11 mouse cellular contexts compared by ENCODE assay signal in the genomic region with DNA sequence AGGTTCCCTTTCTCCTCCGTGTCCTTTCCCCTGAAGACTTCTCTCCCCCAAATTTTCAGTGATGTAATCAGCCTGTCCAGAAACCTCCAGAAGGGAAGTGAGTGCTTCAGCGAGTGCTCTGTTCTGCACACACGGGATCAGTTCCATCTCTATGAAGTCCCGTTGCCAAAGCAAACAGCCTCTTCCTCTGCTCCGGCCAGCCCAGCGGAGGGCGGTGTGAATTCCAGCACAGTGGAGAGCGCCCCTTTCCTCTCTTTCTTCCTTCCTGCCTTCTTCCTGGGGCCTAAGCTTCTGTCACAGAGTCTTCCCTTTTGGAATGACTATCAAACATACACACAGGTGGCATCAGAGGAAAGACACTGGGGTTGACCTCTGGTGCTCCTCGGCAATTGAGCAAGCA. TPM values are rescaled to one million over a fixed set of nuclear protein-coding genes. Genes with fewer than 3 reads are reported as not detected.
A peak's percentile ranks its signal among the peaks of the same experiment; 100 is the strongest.
DNase-seq lines count a peak whose midpoint lies in the region; ATAC-seq and TF ChIP-seq lines count a peak whose summit lies in the region.
"Had no signal": no experiment of that assay in that cellular context is flagged by ENCODE, and none has a peak within 500 bp of the region (broad histone marks: within the 10 kb centered on the region; RNA-seq: fewer than 3 reads in every experiment).

No protein-coding gene starts in this region.

- H3K4me1 ChIP-seq in lung, embryonic 15.5 days = peaks cover 21% of the 10 kb centered on the region; the same call in 1 of the 2 replicates

- 44% methylated on average over 9 of the region's 9 CpGs for WGBS in lung, embryonic 15.5 days

- H3K4me3 ChIP-seq in layer of hippocampus, adult 2 months = no peak overlapping the region
- H3K4me3 ChIP-seq in lung, embryonic 15.5 days = no peak overlapping the region
- H3K4me3 ChIP-seq: myocyte had no signal

- H3K9me3 ChIP-seq in lung, embryonic 15.5 days = no peaks in the 10 kb centered on the region

- no peak for TF ChIP-seq CTCF in layer of hippocampus, adult 2 months (conservative IDR thresholded peaks at IDR 0.05)

- H3K4me2 ChIP-seq in lung, embryonic 15.5 days = no peak overlapping the region

- H3K36me3 ChIP-seq in lung, embryonic 15.5 days = peaks cover 60% of the 10 kb centered on the region

- peak; percentile 66; the same call in 1 of the 2 replicates for ATAC-seq in lung, embryonic 15.5 days (ENCODE audit: borderline replicate concordance, extremely low read depth, low FRiP score, low TSS enrichment)

- no peaks in the 10 kb centered on the region for H3K27me3 ChIP-seq in lung, embryonic 15.5 days

- H3K9ac ChIP-seq in lung, embryonic 15.5 days = no peak overlapping the region

- peak overlapping the region; percentile 51 for H3K27ac ChIP-seq in layer of hippocampus, adult 2 months
- H3K27ac ChIP-seq in lung, embryonic 15.5 days = no peak overlapping the region

- no peak for DNase-seq in layer of hippocampus, adult 2 months (ENCODE audit: low spot score in 2 of 2)
- DNase-seq in layer of hippocampus, adult 11-12 months (ENCODE audit: low spot score) = no peak
- DNase-seq in gastrocnemius, adult 8-10 months (ENCODE audit: low spot score in 2 of 2) = peak; percentile 37 to 43
- DNase-seq in heart, postnatal 4 days = peak; percentile 76
- no peak for DNase-seq in c-Kit-positive CD71-positive TER-119-positive erythroid progenitor cells, embryonic 14.5 days (ENCODE audit: low spot score)
- no peak for DNase-seq in spleen, postnatal 10 days (ENCODE audit: low spot score in 2 of 2)
- no peak for DNase-seq in embryo, embryonic 11 days
- DNase-seq: thymus, adult 18-20 months had no signal

RNA-seq across cellular contexts. Expression of gene Tmem204, which starts 19.0 kb away (rescaled TPM):
- total RNA-seq in layer of hippocampus, adult 2 months (2021) = 1 to 10 TPM; 8.2 to 8.8 TPM
- total RNA-seq in gastrocnemius, adult 8-10 months (2022) = 10 to 100 TPM in 1 of 4 experiments, 1 to 10 TPM in 3; 7.9 to 10.7 (median 8.2) TPM
- total RNA-seq in heart, postnatal 4 days (2021) = 10 to 100 TPM; 25.2 to 27.4 TPM
- 88.2 and 93.2 TPM in 2 replicates for polyA plus RNA-seq in lung, embryonic 15.5 days (2015; fragmentation: Nextera tagmentation; extraction: Ambion mirVana)

RNA-seq across cellular contexts. Expression of gene Ift140, which starts 48.5 kb away (rescaled TPM):
- 10 to 100 TPM; 23.5 to 25.0 TPM for total RNA-seq in layer of hippocampus, adult 2 months (2021)
- total RNA-seq in gastrocnemius, adult 8-10 months (2022) = 1 to 10 TPM; 1.4 to 2.7 (median 2.3) TPM
- 1 to 10 TPM; 7.0 to 7.3 TPM for total RNA-seq in heart, postnatal 4 days (2021)
- 17.0 and 18.1 TPM in 2 replicates for polyA plus RNA-seq in lung, embryonic 15.5 days (2015; fragmentation: Nextera tagmentation; extraction: Ambion mirVana)

RNA-seq across cellular contexts. Expression of gene Cramp1l, which starts 48.8 kb away (rescaled TPM):
- total RNA-seq in layer of hippocampus, adult 2 months (2021) = 10 to 100 TPM; 25.2 to 30.7 TPM
- 1 to 10 TPM; 6.2 to 6.9 (median 6.7) TPM for total RNA-seq in gastrocnemius, adult 8-10 months (2022)
- 10 to 100 TPM; 15.1 to 16.3 TPM for total RNA-seq in heart, postnatal 4 days (2021)
- polyA plus RNA-seq in lung, embryonic 15.5 days (2015; fragmentation: Nextera tagmentation; extraction: Ambion mirVana) = 6.3 and 7.6 TPM in 2 replicates

RNA-seq across cellular contexts. Expression of gene Telo2, which starts 51.4 kb away (rescaled TPM):
- 10 to 100 TPM; 36.9 to 42.8 TPM for total RNA-seq in layer of hippocampus, adult 2 months (2021)
- 1 to 10 TPM; 4.2 to 8.6 (median 6.0) TPM for total RNA-seq in gastrocnemius, adult 8-10 months (2022)
- total RNA-seq in heart, postnatal 4 days (2021) = 10 to 100 TPM; 16.4 to 17.5 TPM
- polyA plus RNA-seq in lung, embryonic 15.5 days (2015; fragmentation: Nextera tagmentation; extraction: Ambion mirVana) = 42.2 and 46.3 TPM in 2 replicates

RNA-seq across cellular contexts. Expression of gene Ptx4, which starts 56.2 kb away (rescaled TPM):
- 1 to 10 TPM; 2.6 to 2.8 TPM for total RNA-seq in layer of hippocampus, adult 2 months (2021)
- 1 to 10 TPM in 1 of 4 experiments, under 1 TPM in 3; 0.58 to 2.4 (median 0.79) TPM for total RNA-seq in gastrocnemius, adult 8-10 months (2022)
- total RNA-seq in heart, postnatal 4 days (2021) = 1 to 10 TPM; 1.4 TPM
- 0.14 TPM in 1 of 2 replicates, not detected in the other for polyA plus RNA-seq in lung, embryonic 15.5 days (2015; fragmentation: Nextera tagmentation; extraction: Ambion mirVana)
- total RNA-seq: adrenal gland, adult 18-20 months had no signal
- polyA plus RNA-seq: myocyte had no signal

Comparison
In these comparisons a context has a peak if more than half of its experiments do, and no peak if none do; other contexts are left out.
1. DNase-seq: peak in gastrocnemius, adult 8-10 months (2 of 2) and heart, postnatal 4 days (single experiment); none in layer of hippocampus, adult 2 months (0 of 2), layer of hippocampus, adult 11-12 months (single experiment), c-Kit-positive CD71-positive TER-119-positive erythroid progenitor cells, embryonic 14.5 days (single experiment), spleen, postnatal 10 days (0 of 2) and embryo, embryonic 11 days (single experiment).